Mouse (Mus musculus) kidney, adult 8-10 months (tissue): Measurements from ENCODE around the gene Krt88.

Experiments used
- DNase-seq, 2 experiments: peaks; one replicate each; pipeline ENCODE4 v3.0.0; 2022

The Krt88 gene

GRCm38 (mm10) chr15:101447444-101447843 lies at the start of gene Krt88:
Gene Krt88, plus strand, starts transcription at chr15:101447744.
- no peak for DNase-seq

GRCm38 (mm10) chr15:101398269-101398668 lies 49.3 kb upstream of the Krt88 start:
- DNase-seq: peak in 1 of 2 experiments; percentile 34

- DNase-seq: peak; percentile 52 to 77
Observed at GRCm38 (mm10) chr15:101410775-101411174, 36.8 kb upstream of the Krt88 start, which contains the start of gene Krt7. Gene Krt7, plus strand, starts transcription at chr15:101411043.

- peak; percentile 67 to 81 for DNase-seq
Observed at GRCm38 (mm10) chr15:101412188-101412587, 35.4 kb upstream of the Krt88 start.

- DNase-seq: peak in 1 of 2 experiments; percentile 24
Observed at GRCm38 (mm10) chr15:101413916-101414635, 33.5 kb upstream of the Krt88 start.

GRCm38 (mm10) chr15:101414807-101415565 lies 32.6 kb upstream of the Krt88 start:
- no peak for DNase-seq

- DNase-seq: no peak
Observed at GRCm38 (mm10) chr15:101418950-101419349, 28.6 kb upstream of the Krt88 start.

- no peak for DNase-seq
Observed at GRCm38 (mm10) chr15:101420903-101421302, 26.6 kb upstream of the Krt88 start.

- DNase-seq: no peak
Observed at GRCm38 (mm10) chr15:101424914-101425313, 22.6 kb upstream of the Krt88 start.

- DNase-seq: no peak
Observed at GRCm38 (mm10) chr15:101436611-101437010, 10.9 kb upstream of the Krt88 start.

GRCm38 (mm10) chr15:101438555-101438954 lies 9.0 kb upstream of the Krt88 start, which contains the start of gene Krt87:
Gene Krt87, minus strand, starts transcription at chr15:101438804.
- DNase-seq: no peak

GRCm38 (mm10) chr15:101440837-101441236 lies 6.7 kb upstream of the Krt88 start:
- DNase-seq: no peak

GRCm38 (mm10) chr15:101446572-101446971 lies 972 bp upstream of the Krt88 start:
- DNase-seq: no peak

- DNase-seq: peak; percentile 50 to 79
Observed at GRCm38 (mm10) chr15:101453093-101453736, 5.7 kb downstream of the Krt88 start.

- no peak for DNase-seq
Observed at GRCm38 (mm10) chr15:101454774-101455173, 7.2 kb downstream of the Krt88 start.

GRCm38 (mm10) chr15:101455292-101455691 lies 7.7 kb downstream of the Krt88 start:
- peak; percentile 11 to 30 for DNase-seq

GRCm38 (mm10) chr15:101455891-101456290 lies 8.3 kb downstream of the Krt88 start:
- no peak for DNase-seq

- DNase-seq: peak; percentile 19 to 21
Observed at GRCm38 (mm10) chr15:101458361-101458930, 10.9 kb downstream of the Krt88 start.

GRCm38 (mm10) chr15:101459283-101459682 lies 11.7 kb downstream of the Krt88 start:
- DNase-seq: no peak

GRCm38 (mm10) chr15:101463651-101464050 lies 16.1 kb downstream of the Krt88 start, which contains the start of gene Krt81:
Gene Krt81, minus strand, starts transcription at chr15:101463751.
- DNase-seq: no peak

GRCm38 (mm10) chr15:101469093-101469492 lies 21.5 kb downstream of the Krt88 start:
- no peak for DNase-seq

- no peak for DNase-seq
Observed at GRCm38 (mm10) chr15:101472952-101473528, 25.5 kb downstream of the Krt88 start, which contains the start of gene Krt86. Gene Krt86, plus strand, starts transcription at chr15:101473478.
